Mouse (Mus musculus): ENCODE measurements around the gene Tlr9. TPM values are rescaled to one million over a fixed set of nuclear protein-coding genes. Genes with fewer than 3 reads are reported as not detected.

Tlr9 gene
- polyA plus RNA-seq, 1 experiment from 2014 or later: 0.12 TPM

- Histone ChIP-seq H3K27ac (no peak overlapping the region), H3K36me3 (replicated peaks; ENCODE audit: control insufficient read depth, insufficient read depth) (peaks cover 70% of the 10 kb centered on the region), H3K9me3 (ENCODE audit: control insufficient read depth, low read length) (no peaks in the 10 kb centered on the region), H3K9ac (no peak overlapping the region), H3K27me3 (ENCODE audit: control insufficient read depth, insufficient read depth, low read length) (no peaks in the 10 kb centered on the region), H3K4me2 (replicated peaks) (no peak overlapping the region), H3K4me1 (replicated peaks; ENCODE audit: control insufficient read depth, insufficient read depth, low read length) (peaks cover 14% of the 10 kb centered on the region; the same call in 1 of the 2 replicates), H3K4me3 (replicated peaks; ENCODE audit: low read length) (no peak overlapping the region)
- ATAC-seq (ENCODE audit: low FRiP score): no peak
- no peak for DNase-seq (ENCODE audit: low spot score)
- WGBS: 100% methylated on average over 1 of the region's 1 CpGs
These were observed 31.0 kb upstream of the Tlr9 start for GRCm38 (mm10) chr9:106191355-106191754.

- Histone ChIP-seq H3K4me1 (replicated peaks; ENCODE audit: control insufficient read depth, insufficient read depth, low read length) (peaks cover 14% of the 10 kb centered on the region; the same call in 1 of the 2 replicates), H3K4me2 (replicated peaks) (no peak overlapping the region), H3K27ac (no peak overlapping the region), H3K4me3 (replicated peaks; ENCODE audit: low read length) (no peak overlapping the region), H3K9me3 (ENCODE audit: control insufficient read depth, low read length) (no peaks in the 10 kb centered on the region), H3K27me3 (ENCODE audit: control insufficient read depth, insufficient read depth, low read length) (no peaks in the 10 kb centered on the region), H3K36me3 (replicated peaks; ENCODE audit: control insufficient read depth, insufficient read depth) (peaks cover 64% of the 10 kb centered on the region), H3K9ac (no peak overlapping the region)
- no peak for ATAC-seq (ENCODE audit: low FRiP score)
- 94% methylated on average over 8 of the region's 8 CpGs for WGBS
- no peak for DNase-seq (ENCODE audit: low spot score)
These were observed 30.4 kb upstream of the Tlr9 start for GRCm38 (mm10) chr9:106192024-106192423.

- no peaks in the 10 kb centered on the region for H3K9me3 ChIP-seq (ENCODE audit: control insufficient read depth, low read length)
- no peak overlapping the region for H3K27ac ChIP-seq
- no peak overlapping the region for H3K4me3 ChIP-seq (replicated peaks; ENCODE audit: low read length)
- no peaks in the 10 kb centered on the region for H3K27me3 ChIP-seq (ENCODE audit: control insufficient read depth, insufficient read depth, low read length)
- 96% methylated on average over 1 of the region's 1 CpGs for WGBS
- H3K36me3 ChIP-seq (replicated peaks; ENCODE audit: control insufficient read depth, insufficient read depth): peaks cover 54% of the 10 kb centered on the region
- DNase-seq (ENCODE audit: low spot score) (no peak), ATAC-seq (ENCODE audit: low FRiP score) (no peak)
- H3K4me1 ChIP-seq (replicated peaks; ENCODE audit: control insufficient read depth, insufficient read depth, low read length): peaks cover 14% of the 10 kb centered on the region; the same call in 1 of the 2 replicates
- H3K4me2 ChIP-seq (replicated peaks): no peak overlapping the region
- H3K9ac ChIP-seq: no peak overlapping the region
These were observed 29.4 kb upstream of the Tlr9 start for GRCm38 (mm10) chr9:106192998-106193397.

- Histone ChIP-seq H3K27me3 (ENCODE audit: control insufficient read depth, insufficient read depth, low read length) (no peaks in the 10 kb centered on the region), H3K4me1 (replicated peaks; ENCODE audit: control insufficient read depth, insufficient read depth, low read length) (peaks cover 14% of the 10 kb centered on the region), H3K36me3 (replicated peaks; ENCODE audit: control insufficient read depth, insufficient read depth) (peaks cover 42% of the 10 kb centered on the region), H3K9me3 (ENCODE audit: control insufficient read depth, low read length) (no peaks in the 10 kb centered on the region), H3K9ac (no peak overlapping the region), H3K4me2 (replicated peaks) (no peak overlapping the region), H3K4me3 (replicated peaks; ENCODE audit: low read length) (no peak overlapping the region), H3K27ac (no peak overlapping the region)
- DNase-seq (ENCODE audit: low spot score) (no peak), ATAC-seq (ENCODE audit: low FRiP score) (no peak)
- WGBS: 96% methylated on average over 8 of the region's 8 CpGs
These were observed 28.2 kb upstream of the Tlr9 start for GRCm38 (mm10) chr9:106193930-106194807.

- Histone ChIP-seq H3K9me3 (ENCODE audit: control insufficient read depth, low read length) (no peaks in the 10 kb centered on the region), H3K4me1 (replicated peaks; ENCODE audit: control insufficient read depth, insufficient read depth, low read length) (peaks cover 14% of the 10 kb centered on the region), H3K4me2 (replicated peaks) (no peak overlapping the region), H3K9ac (no peak overlapping the region), H3K27ac (peak overlapping the region; percentile 55), H3K36me3 (replicated peaks; ENCODE audit: control insufficient read depth, insufficient read depth) (peaks cover 27% of the 10 kb centered on the region), H3K27me3 (ENCODE audit: control insufficient read depth, insufficient read depth, low read length) (no peaks in the 10 kb centered on the region), H3K4me3 (replicated peaks; ENCODE audit: low read length) (no peak overlapping the region)
- WGBS: 66% methylated on average over 8 of the region's 8 CpGs
- ATAC-seq (ENCODE audit: low FRiP score): 0 out of 2 replicates have a peak, but pooled peaks have one; percentile 32
- DNase-seq (ENCODE audit: low spot score): peak; percentile 45
These were observed 26.7 kb upstream of the Tlr9 start for GRCm38 (mm10) chr9:106195693-106196092.

GRCm38 (mm10) chr9:106197081-106197713 is 25.2 kb upstream of the Tlr9 start:
- H3K4me2 ChIP-seq (replicated peaks): no peak overlapping the region
- peaks cover 12% of the 10 kb centered on the region; the same call in 1 of the 2 replicates for H3K36me3 ChIP-seq (replicated peaks; ENCODE audit: control insufficient read depth, insufficient read depth)

GRCm38 (mm10) chr9:106197732-106198131 is 24.7 kb upstream of the Tlr9 start:
- H3K9ac ChIP-seq: no peak overlapping the region
- H3K36me3 ChIP-seq (replicated peaks; ENCODE audit: control insufficient read depth, insufficient read depth): peaks cover 7% of the 10 kb centered on the region; the same call in 1 of the 2 replicates
- ATAC-seq (ENCODE audit: low FRiP score): no peak
- H3K9me3 ChIP-seq (ENCODE audit: control insufficient read depth, low read length): no peaks in the 10 kb centered on the region
- WGBS: 96% methylated on average over 9 of the region's 9 CpGs
- no peak overlapping the region for H3K4me3 ChIP-seq (replicated peaks; ENCODE audit: low read length)
- H3K4me1 ChIP-seq (replicated peaks; ENCODE audit: control insufficient read depth, insufficient read depth, low read length): peaks cover 18% of the 10 kb centered on the region
- H3K27me3 ChIP-seq (ENCODE audit: control insufficient read depth, insufficient read depth, low read length): no peaks in the 10 kb centered on the region
- H3K27ac ChIP-seq: no peak overlapping the region
- DNase-seq (ENCODE audit: low spot score): no peak
- H3K4me2 ChIP-seq (replicated peaks): no peak overlapping the region

More at GRCm38 (mm10) chr9:106197081-106197713, 25.2 kb upstream of the Tlr9 start:
- no peak overlapping the region for H3K9ac ChIP-seq
- no peak for DNase-seq (ENCODE audit: low spot score)
- no peaks in the 10 kb centered on the region for H3K27me3 ChIP-seq (ENCODE audit: control insufficient read depth, insufficient read depth, low read length)
- H3K9me3 ChIP-seq (ENCODE audit: control insufficient read depth, low read length): no peaks in the 10 kb centered on the region
- 97% methylated on average over 3 of the region's 3 CpGs for WGBS
- ATAC-seq (ENCODE audit: low FRiP score): no peak
- no peak overlapping the region for H3K27ac ChIP-seq
- peaks cover 16% of the 10 kb centered on the region for H3K4me1 ChIP-seq (replicated peaks; ENCODE audit: control insufficient read depth, insufficient read depth, low read length)
- H3K4me3 ChIP-seq (replicated peaks; ENCODE audit: low read length): no peak overlapping the region

- ATAC-seq (ENCODE audit: low FRiP score) (peak; percentile 28; the same call in 1 of the 2 replicates), DNase-seq (ENCODE audit: low spot score) (peak; percentile 48)
- H3K36me3 ChIP-seq (replicated peaks; ENCODE audit: control insufficient read depth, insufficient read depth): no peaks in the 10 kb centered on the region
- peaks cover 27% of the 10 kb centered on the region for H3K4me1 ChIP-seq (replicated peaks; ENCODE audit: control insufficient read depth, insufficient read depth, low read length)
- H3K9ac ChIP-seq: peak overlapping the region; percentile 58
- peak overlapping the region; percentile 63 for H3K4me2 ChIP-seq (replicated peaks)
- peak overlapping the region; percentile 43 for H3K4me3 ChIP-seq (replicated peaks; ENCODE audit: low read length)
- under 1% methylated on average over 45 of the region's 51 CpGs for WGBS
- H3K27me3 ChIP-seq (ENCODE audit: control insufficient read depth, insufficient read depth, low read length): no peaks in the 10 kb centered on the region
- no peak overlapping the region for H3K27ac ChIP-seq
- H3K9me3 ChIP-seq (ENCODE audit: control insufficient read depth, low read length): no peaks in the 10 kb centered on the region
These were observed 23.4 kb upstream of the Tlr9 start for GRCm38 (mm10) chr9:106198962-106199458.

All from hindbrain, embryonic 14.5 days (tissue).